Mouse (Mus musculus): ENCODE results near the gene Ppt2. TPM values are rescaled to one million over a fixed set of nuclear protein-coding genes. Genes with fewer than 3 reads are reported as not detected.

Gene Ppt2
- polyA plus RNA-seq, 1 experiment from 2014 or later = 28.7 TPM

Other genes starting within 250 kb of the Ppt2 start
- gene BC051142, start 229.7 kb downstream of the Ppt2 start, polyA plus RNA-seq (2016; fragmentation: Nextera tagmentation; extraction: Ambion mirVana) = 1.4 and 2.0 TPM in 2 replicates
- not detected in 2 replicates for gene Btnl4, start 151.2 kb downstream of the Ppt2 start, polyA plus RNA-seq (2016; fragmentation: Nextera tagmentation; extraction: Ambion mirVana)
- gene Btnl6, start 111.2 kb downstream of the Ppt2 start, polyA plus RNA-seq (2016; fragmentation: Nextera tagmentation; extraction: Ambion mirVana) = not detected in 2 replicates
- gene Notch4, start 64.2 kb downstream of the Ppt2 start, polyA plus RNA-seq (2016; fragmentation: Nextera tagmentation; extraction: Ambion mirVana) = 9.1 and 12.5 TPM in 2 replicates
- 8.1 and 8.4 TPM in 2 replicates for gene Gpsm3, start 38.7 kb downstream of the Ppt2 start, polyA plus RNA-seq (2016; fragmentation: Nextera tagmentation; extraction: Ambion mirVana)
- 17.7 and 17.8 TPM in 2 replicates for gene Pbx2, start 37.2 kb downstream of the Ppt2 start, polyA plus RNA-seq (2016; fragmentation: Nextera tagmentation; extraction: Ambion mirVana)
- 2.0 and 2.7 TPM in 2 replicates for gene Ager, start 30.6 kb downstream of the Ppt2 start, polyA plus RNA-seq (2016; fragmentation: Nextera tagmentation; extraction: Ambion mirVana)
- 202 and 223 TPM in 2 replicates for gene Rnf5, start 24.8 kb downstream of the Ppt2 start, polyA plus RNA-seq (2016; fragmentation: Nextera tagmentation; extraction: Ambion mirVana)
- 68.1 and 104 TPM in 2 replicates for gene Agpat1, start 24.2 kb downstream of the Ppt2 start, polyA plus RNA-seq (2016; fragmentation: Nextera tagmentation; extraction: Ambion mirVana)
- gene Egfl8, start 12.5 kb downstream of the Ppt2 start, polyA plus RNA-seq (2016; fragmentation: Nextera tagmentation; extraction: Ambion mirVana) = 6.0 and 6.1 TPM in 2 replicates
- gene Prrt1, start 1.0 kb upstream of the Ppt2 start, polyA plus RNA-seq (2016; fragmentation: Nextera tagmentation; extraction: Ambion mirVana) = 0.58 and 1.4 TPM in 2 replicates
- 19.4 and 19.6 TPM in 2 replicates for gene Fkbpl, start 16.3 kb upstream of the Ppt2 start, polyA plus RNA-seq (2016; fragmentation: Nextera tagmentation; extraction: Ambion mirVana)
- 111 and 118 TPM in 2 replicates for gene Atf6b, start 18.6 kb upstream of the Ppt2 start, polyA plus RNA-seq (2016; fragmentation: Nextera tagmentation; extraction: Ambion mirVana)
- gene Tnxb, start 42.0 kb upstream of the Ppt2 start, polyA plus RNA-seq (2016; fragmentation: Nextera tagmentation; extraction: Ambion mirVana) = 0.01 and 0.02 TPM in 2 replicates
- not detected in 2 replicates for gene C4b, start 115.4 kb upstream of the Ppt2 start, polyA plus RNA-seq (2016; fragmentation: Nextera tagmentation; extraction: Ambion mirVana)
- gene Cyp21a1, start 176.1 kb upstream of the Ppt2 start, polyA plus RNA-seq (2016; fragmentation: Nextera tagmentation; extraction: Ambion mirVana) = not detected in 2 replicates
- gene Stk19, start 208.4 kb upstream of the Ppt2 start, polyA plus RNA-seq (2016; fragmentation: Nextera tagmentation; extraction: Ambion mirVana) = 29.0 and 34.4 TPM in 2 replicates
- 83.2 and 83.7 TPM in 2 replicates for gene Dxo, start 208.5 kb upstream of the Ppt2 start, polyA plus RNA-seq (2016; fragmentation: Nextera tagmentation; extraction: Ambion mirVana)
- gene Skiv2l, start 221.7 kb upstream of the Ppt2 start, polyA plus RNA-seq (2016; fragmentation: Nextera tagmentation; extraction: Ambion mirVana) = 58.2 and 65.1 TPM in 2 replicates
- 137 and 139 TPM in 2 replicates for gene Nelfe, start 221.9 kb upstream of the Ppt2 start, polyA plus RNA-seq (2016; fragmentation: Nextera tagmentation; extraction: Ambion mirVana)
- 1.9 TPM in 2 replicates for gene Cfb, start 234.0 kb upstream of the Ppt2 start, polyA plus RNA-seq (2016; fragmentation: Nextera tagmentation; extraction: Ambion mirVana)